Mouse (Mus musculus): ENCODE results near the gene Dqx1. TPM values are rescaled to one million over a fixed set of nuclear protein-coding genes. Genes with fewer than 3 reads are reported as not detected.

Dqx1 gene
- polyA plus RNA-seq, 1 experiment from 2014 or later, result 2.2 TPM

- WGBS, result 1% methylated on average over 8 of the region's 8 CpGs
- Histone ChIP-seq H3K9me3 (no peaks in the 10 kb centered on the region), H3K4me1 (replicated peaks) (peaks cover 45% of the 10 kb centered on the region), H3K4me3 (peak overlapping the region; percentile 41; the same call in 1 of the 2 replicates), H3K27ac (no peak overlapping the region), H3K27me3 (ENCODE audit: insufficient read depth, poor library complexity, severe bottlenecking) (peaks cover 100% of the 10 kb centered on the region), H3K36me3 (no peaks in the 10 kb centered on the region)
- DNase-seq (ENCODE audit: low spot score), result no peak
These were observed 10.6 kb downstream of the Dqx1 start for GRCm38 (mm10) chr6:83068221-83068620.

GRCm38 (mm10) chr6:83068706-83069487 lies 11.3 kb downstream of the Dqx1 start:
- Histone ChIP-seq H3K27me3 (ENCODE audit: insufficient read depth, poor library complexity, severe bottlenecking) (peaks cover 100% of the 10 kb centered on the region), H3K4me3 (peak overlapping the region; percentile 41), H3K9me3 (no peaks in the 10 kb centered on the region), H3K36me3 (no peaks in the 10 kb centered on the region), H3K27ac (0 out of 2 replicates have a peak overlapping the region, but pooled peaks have one; percentile 8), H3K4me1 (replicated peaks) (peaks cover 45% of the 10 kb centered on the region)
- under 1% methylated on average over 81 of the region's 81 CpGs for WGBS
- peak; percentile 50 for DNase-seq (ENCODE audit: low spot score)

GRCm38 (mm10) chr6:83069488-83070246 lies 12.0 kb downstream of the Dqx1 start:
- Histone ChIP-seq H3K4me1 (replicated peaks) (peaks cover 40% of the 10 kb centered on the region), H3K27me3 (ENCODE audit: insufficient read depth, poor library complexity, severe bottlenecking) (peaks cover 100% of the 10 kb centered on the region), H3K9me3 (no peaks in the 10 kb centered on the region), H3K27ac (peak overlapping the region; percentile 42; the same call in 1 of the 2 replicates), H3K4me3 (peak overlapping the region; percentile 41), H3K36me3 (no peaks in the 10 kb centered on the region)
- peak; percentile 64 for DNase-seq (ENCODE audit: low spot score)
- under 1% methylated on average over 69 of the region's 69 CpGs for WGBS

- peaks cover 100% of the 10 kb centered on the region for H3K27me3 ChIP-seq (ENCODE audit: insufficient read depth, poor library complexity, severe bottlenecking)
- WGBS, result 1% methylated on average over 10 of the region's 10 CpGs
- no peak for DNase-seq (ENCODE audit: low spot score)
These were observed 12.4 kb downstream of the Dqx1 start, which contains the start of gene Tlx2 for GRCm38 (mm10) chr6:83070247-83070310. Gene Tlx2, minus strand, starts transcription at chr6:83070293.

GRCm38 (mm10) chr6:83070311-83071219 lies 12.9 kb downstream of the Dqx1 start:
- peak; percentile 70 for DNase-seq (ENCODE audit: low spot score)
- peaks cover 39% of the 10 kb centered on the region for H3K4me1 ChIP-seq (replicated peaks)
- under 1% methylated on average over 58 of the region's 58 CpGs for WGBS
- H3K27me3 ChIP-seq (ENCODE audit: insufficient read depth, poor library complexity, severe bottlenecking), result peaks cover 100% of the 10 kb centered on the region
- H3K27ac ChIP-seq, result peak overlapping the region; percentile 6; the same call in 1 of the 2 replicates
- peak overlapping the region; percentile 41 for H3K4me3 ChIP-seq
- H3K36me3 ChIP-seq, result no peaks in the 10 kb centered on the region
- no peaks in the 10 kb centered on the region for H3K9me3 ChIP-seq

More at GRCm38 (mm10) chr6:83070247-83070310, 12.4 kb downstream of the Dqx1 start, which contains the start of gene Tlx2:
- peak within 1 kb of the TSS; percentile 42; the same call in 1 of the 2 replicates for H3K27ac ChIP-seq
- H3K9me3 ChIP-seq, result no peaks in the 10 kb centered on the region
- no peaks in the 10 kb centered on the region for H3K36me3 ChIP-seq
- H3K4me3 ChIP-seq, result peak within 1 kb of the TSS; percentile 41
- H3K4me1 ChIP-seq (replicated peaks), result peaks cover 39% of the 10 kb centered on the region

DNA sequence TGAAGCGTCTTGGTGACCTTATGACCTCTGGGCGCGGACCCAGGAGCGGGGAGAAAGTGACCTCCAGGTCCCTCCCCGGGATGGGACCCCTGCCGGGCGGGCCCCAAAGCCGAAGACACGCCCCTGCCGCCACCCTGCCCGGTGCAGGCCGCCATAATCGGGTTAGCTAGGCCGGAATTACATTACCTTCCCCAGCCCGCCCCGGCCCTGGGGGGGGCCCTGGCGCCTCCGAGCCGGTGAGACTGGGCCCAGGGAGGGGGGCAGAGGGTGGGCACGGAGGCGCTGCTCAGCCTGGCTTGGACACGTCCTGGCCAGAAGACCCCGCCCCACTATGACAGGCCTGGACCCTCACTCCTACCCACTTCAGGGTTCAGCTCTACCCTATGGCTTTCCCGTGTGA lies 13.6 kb downstream of the Dqx1 start:
- peak; percentile 39 for DNase-seq (ENCODE audit: low spot score)
- under 1% methylated on average over 24 of the region's 24 CpGs for WGBS
- Histone ChIP-seq H3K27ac (no peak overlapping the region), H3K36me3 (no peaks in the 10 kb centered on the region), H3K4me1 (replicated peaks) (peaks cover 39% of the 10 kb centered on the region), H3K9me3 (no peaks in the 10 kb centered on the region), H3K4me3 (peak overlapping the region; percentile 41), H3K27me3 (ENCODE audit: insufficient read depth, poor library complexity, severe bottlenecking) (peaks cover 100% of the 10 kb centered on the region)

- Histone ChIP-seq H3K9me3 (no peaks in the 10 kb centered on the region), H3K4me1 (replicated peaks) (peaks cover 46% of the 10 kb centered on the region), H3K27ac (no peak overlapping the region), H3K27me3 (ENCODE audit: insufficient read depth, poor library complexity, severe bottlenecking) (peaks cover 76% of the 10 kb centered on the region), H3K4me3 (no peak overlapping the region), H3K36me3 (peaks cover 3% of the 10 kb centered on the region)
- WGBS, result 22% methylated on average over 2 of the region's 2 CpGs
- DNase-seq (ENCODE audit: low spot score), result no peak
These were observed 17.3 kb downstream of the Dqx1 start for GRCm38 (mm10) chr6:83074979-83075378.

DNA sequence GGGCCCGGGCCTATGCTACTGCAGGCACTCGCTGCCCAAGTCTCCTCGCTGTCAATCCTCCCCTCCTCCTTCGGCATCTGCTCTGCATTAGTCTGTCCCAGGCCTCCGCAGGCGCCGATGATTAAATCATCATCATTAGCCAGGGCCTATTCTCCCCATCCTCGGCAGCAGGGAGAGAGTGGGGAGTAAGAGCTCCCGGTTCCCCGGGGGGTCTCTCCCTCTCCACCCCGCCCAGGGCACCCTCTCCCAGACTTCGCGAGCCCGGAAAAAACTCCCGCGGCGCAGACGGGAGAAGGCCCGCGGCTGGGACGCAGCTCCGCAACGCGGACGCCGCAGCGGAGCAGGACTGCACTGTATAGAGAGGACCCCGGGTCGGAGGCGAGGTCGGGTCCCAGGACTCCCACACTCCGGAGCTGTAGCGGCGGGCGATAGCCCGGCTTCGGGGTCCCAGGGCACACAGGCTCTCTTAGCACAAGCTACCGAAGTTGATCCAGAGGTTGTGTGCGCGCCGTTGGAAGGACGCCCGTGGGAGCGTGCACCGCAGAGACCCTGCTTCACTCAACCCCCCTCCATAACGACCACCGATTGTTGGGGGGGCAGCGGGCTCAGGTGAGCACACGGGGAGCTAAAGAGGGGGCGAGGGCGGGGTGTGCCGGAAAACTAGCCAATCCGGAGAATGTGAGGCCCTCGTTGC lies 20.1 kb downstream of the Dqx1 start, which contains the start of gene Pcgf1:
Gene Pcgf1 (plus strand): TSS at position 240 of the 694 bp plus-strand sequence.
- WGBS, result under 1% methylated on average over 54 of the region's 54 CpGs
- Histone ChIP-seq H3K36me3 (peaks cover 31% of the 10 kb centered on the region), H3K4me3 (peak within 1 kb of the TSS; percentile 83), H3K27ac (peak within 1 kb of the TSS; percentile 98), H3K4me1 (replicated peaks) (peaks cover 26% of the 10 kb centered on the region), H3K9me3 (no peaks in the 10 kb centered on the region), H3K27me3 (ENCODE audit: insufficient read depth, poor library complexity, severe bottlenecking) (peaks cover 71% of the 10 kb centered on the region)
- no peak for DNase-seq (ENCODE audit: low spot score)

- Histone ChIP-seq H3K9me3 (no peaks in the 10 kb centered on the region), H3K4me3 (peak overlapping the region; percentile 83), H3K4me1 (replicated peaks) (peaks cover 26% of the 10 kb centered on the region), H3K36me3 (peaks cover 33% of the 10 kb centered on the region), H3K27ac (peak overlapping the region; percentile 98), H3K27me3 (ENCODE audit: insufficient read depth, poor library complexity, severe bottlenecking) (peaks cover 71% of the 10 kb centered on the region)
- WGBS, result under 1% methylated on average over 46 of the region's 46 CpGs
- peak; percentile 99 for DNase-seq (ENCODE audit: low spot score)
These were observed 20.7 kb downstream of the Dqx1 start for GRCm38 (mm10) chr6:83078324-83078858.

DNA sequence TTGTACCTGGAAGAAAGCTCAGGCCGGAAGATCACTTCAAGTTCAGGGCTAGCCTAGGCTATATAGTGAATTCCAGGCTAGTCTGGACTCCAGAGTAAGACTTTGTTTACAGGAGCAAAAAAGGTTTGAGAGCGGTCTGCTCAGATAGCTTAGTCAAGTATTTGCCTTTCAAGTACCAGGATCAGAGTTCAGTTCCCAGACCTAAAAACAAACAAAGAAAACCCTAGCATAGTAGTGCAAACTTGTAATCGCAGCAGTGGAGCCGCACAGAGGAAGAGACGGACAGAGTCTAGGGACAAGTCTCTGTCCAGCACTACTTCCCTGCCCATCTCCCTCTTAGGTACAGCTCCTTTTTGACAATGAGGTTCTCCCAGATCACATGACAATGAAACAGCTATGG lies 22.6 kb downstream of the Dqx1 start:
- Histone ChIP-seq H3K27me3 (ENCODE audit: insufficient read depth, poor library complexity, severe bottlenecking) (peaks cover 71% of the 10 kb centered on the region), H3K36me3 (peaks cover 33% of the 10 kb centered on the region), H3K4me1 (replicated peaks) (peaks cover 39% of the 10 kb centered on the region), H3K9me3 (no peaks in the 10 kb centered on the region), H3K27ac (no peak overlapping the region), H3K4me3 (no peak overlapping the region)
- WGBS, result 91% methylated on average over 5 of the region's 5 CpGs
- DNase-seq (ENCODE audit: low spot score), result no peak

- peaks cover 55% of the 10 kb centered on the region for H3K4me1 ChIP-seq (replicated peaks)
- H3K36me3 ChIP-seq, result peaks cover 33% of the 10 kb centered on the region
- 6% methylated on average over 5 of the region's 5 CpGs for WGBS
- H3K27ac ChIP-seq, result no peak overlapping the region
- H3K9me3 ChIP-seq, result no peaks in the 10 kb centered on the region
- no peak for DNase-seq (ENCODE audit: low spot score)
- H3K27me3 ChIP-seq (ENCODE audit: insufficient read depth, poor library complexity, severe bottlenecking), result peaks cover 80% of the 10 kb centered on the region
- H3K4me3 ChIP-seq, result no peak overlapping the region
These were observed 25.9 kb downstream of the Dqx1 start for GRCm38 (mm10) chr6:83083497-83083896.

DNA sequence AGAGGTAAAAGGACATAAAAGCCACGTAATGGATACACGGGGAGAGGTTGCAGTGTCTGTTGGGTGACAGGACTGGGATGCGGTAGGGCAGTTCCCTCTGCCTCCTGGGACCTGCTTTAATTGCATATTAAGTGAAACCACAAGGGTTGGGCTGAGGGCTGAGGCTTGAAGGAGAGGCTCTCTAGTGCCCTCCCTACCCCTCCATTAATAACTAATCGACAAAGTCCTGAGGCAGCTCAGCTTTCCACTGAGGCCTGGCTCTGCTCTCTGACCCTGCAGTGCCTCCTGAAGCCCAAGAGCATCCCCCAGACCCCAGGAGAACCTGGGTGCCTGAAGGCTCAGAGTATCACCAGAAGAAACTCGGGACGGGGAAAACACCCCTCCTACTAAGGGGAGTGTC lies 26.8 kb downstream of the Dqx1 start:
- Histone ChIP-seq H3K4me3 (no peak overlapping the region), H3K4me1 (replicated peaks) (peaks cover 47% of the 10 kb centered on the region), H3K9me3 (no peaks in the 10 kb centered on the region), H3K27ac (no peak overlapping the region), H3K27me3 (ENCODE audit: insufficient read depth, poor library complexity, severe bottlenecking) (peaks cover 89% of the 10 kb centered on the region), H3K36me3 (peaks cover 33% of the 10 kb centered on the region)
- WGBS, result 3% methylated on average over 6 of the region's 6 CpGs
- DNase-seq (ENCODE audit: low spot score), result no peak

Measured in hindbrain, embryonic 10.5 days (tissue).